Mouse (Mus musculus) forebrain, embryonic 11.5 days (tissue): Measurements from ENCODE around the gene Spns1. TPM values are rescaled to one million over a fixed set of nuclear protein-coding genes. Genes with fewer than 3 reads are reported as not detected.
A peak's percentile ranks its signal among the peaks of the same experiment; 100 is the strongest.

Source experiments
- ATAC-seq: fragments of 200-750 bp; cut with Nextera tagmentation; replicated peaks from 2 replicates; pipeline ENCODE4 v1.8.0; 2017; ENCODE audit warnings: moderate TSS enrichment; ENCODE audit not compliant: low FRiP score
- DNase-seq: peaks from one replicate; pipeline ENCODE4 v3.0.0-alpha.2; 2017; ENCODE audit warnings: low spot score
- H3K27ac ChIP-seq: fragments of 300-500 bp; sonication (generic); 2 replicates; pipeline ENCODE4 v1.5.1; 2014; ENCODE audit warnings: low read depth, low read length
- H3K27me3 ChIP-seq: fragments of 300-500 bp; sonication (generic); 2 replicates; pipeline ENCODE4 v1.6.1; 2014; ENCODE audit warnings: mild to moderate bottlenecking, low read length, mixed read lengths; ENCODE audit not compliant: control insufficient read depth, insufficient read depth
- H3K36me3 ChIP-seq: fragments of 300-500 bp; sonication (generic); 2 replicates; pipeline ENCODE4 v1.6.1; 2014; ENCODE audit warnings: mild to moderate bottlenecking, low read length, moderate library complexity, mixed read lengths; ENCODE audit not compliant: control insufficient read depth, insufficient read depth
- H3K4me1 ChIP-seq: fragments of 300-500 bp; sonication (generic); replicated peaks from 2 replicates; pipeline ENCODE4 v1.6.1; 2014; ENCODE audit warnings: low read length, mixed read lengths; ENCODE audit not compliant: control insufficient read depth, insufficient read depth
- H3K4me2 ChIP-seq: fragments of 300-500 bp; sonication (generic); 2 replicates; pipeline ENCODE4 v1.6.1; 2014; ENCODE audit warnings: low read depth, mild to moderate bottlenecking, low read length, moderate library complexity, mixed read lengths; ENCODE audit not compliant: severe bottlenecking
- H3K4me3 ChIP-seq: fragments of 300-500 bp; sonication (generic); 2 replicates; pipeline ENCODE4 v1.5.1; 2014; ENCODE audit warnings: low read depth, low read length
- H3K9ac ChIP-seq: fragments of 300-500 bp; sonication (generic); 2 replicates; pipeline ENCODE4 v1.6.1; 2014; ENCODE audit warnings: low read length
- H3K9me3 ChIP-seq: fragments of 300-500 bp; sonication (generic); 2 replicates; pipeline ENCODE4 v1.6.1; 2016; ENCODE audit warnings: low read length, mixed read lengths; ENCODE audit not compliant: control insufficient read depth
- WGBS: fragments of 180-500 bp; shearing (Covaris S2); extraction: QIAGEN DNeasy Blood & Tissue Kit; methylation state at CpG from one replicate; pipeline ENCODE4 v1.1.7; 2014; 5-methylcytosine and 5-hydroxymethylcytosine counted together
- microRNA-seq: library from miRNA; unstranded; fragments of <30 nt; microRNA quantifications from one replicate; pipeline ENCODE4, GENCODE M21; 2016; ENCODE audit not compliant: insufficient number of aligned reads
- polyA plus RNA-seq: library from polyadenylated mRNA; unstranded; fragments of >200 nt; fragmentation: Nextera tagmentation; extraction: Ambion mirVana; gene quantifications from 2 replicates; pipeline ENCODE4 v1.2.1, GENCODE M21; 2014

The Spns1 gene
- polyA plus RNA-seq, 1 experiment from 2014 or later, result 53.9 TPM

GRCm38 (mm10) chr7:126324791-126325190 lies 52.5 kb downstream of the Spns1 start:
- ATAC-seq (no peak), DNase-seq (no peak)
- H3K4me3 ChIP-seq, result no peak overlapping the region
- no peaks in the 10 kb centered on the region for H3K4me1 ChIP-seq
- WGBS, result 56% methylated on average over 3 of the region's 3 CpGs
- H3K4me2 ChIP-seq, result no peak overlapping the region
- H3K27me3 ChIP-seq, result no peaks in the 10 kb centered on the region
- no peaks in the 10 kb centered on the region for H3K36me3 ChIP-seq
- no peak overlapping the region for H3K27ac ChIP-seq
- H3K9me3 ChIP-seq, result no peaks in the 10 kb centered on the region
- no peak overlapping the region for H3K9ac ChIP-seq

GRCm38 (mm10) chr7:126323729-126324128 lies 53.5 kb downstream of the Spns1 start:
- Histone ChIP-seq H3K4me3 (no peak overlapping the region), H3K27me3 (no peaks in the 10 kb centered on the region), H3K36me3 (no peaks in the 10 kb centered on the region), H3K4me1 (no peaks in the 10 kb centered on the region), H3K27ac (no peak overlapping the region), H3K4me2 (no peak overlapping the region), H3K9ac (no peak overlapping the region), H3K9me3 (no peaks in the 10 kb centered on the region)
- ATAC-seq, result no peak
- WGBS, result 10% methylated on average over 11 of the region's 11 CpGs
- peak; percentile 87 for DNase-seq

Small RNA genes lying within 50 kb of the gene (microRNA-seq; reads per million reads assigned to microRNA genes)
- not detected for gene Mir7058

Other genes starting within 250 kb of the Spns1 start
- 76.4 and 91.6 TPM in 2 replicates for gene Xpo6, start 176.9 kb downstream of the Spns1 start, polyA plus RNA-seq
- gene Sbk1, start 104.8 kb downstream of the Spns1 start, polyA plus RNA-seq, result 194 and 214 TPM in 2 replicates
- gene Lat, start 7.9 kb downstream of the Spns1 start, polyA plus RNA-seq, result 2.2 and 2.5 TPM in 2 replicates
- gene Nfatc2ip, start 19.3 kb upstream of the Spns1 start, polyA plus RNA-seq, result 3.6 and 4.5 TPM in 2 replicates
- gene Cd19, start 37.4 kb upstream of the Spns1 start, polyA plus RNA-seq, result not detected in 2 replicates
- gene Rabep2, start 51.3 kb upstream of the Spns1 start, polyA plus RNA-seq, result 23.4 and 24.8 TPM in 2 replicates
- not detected in 2 replicates for gene Atp2a1, start 85.7 kb upstream of the Spns1 start, polyA plus RNA-seq
- 53.5 and 55.6 TPM in 2 replicates for gene Sh2b1, start 98.0 kb upstream of the Spns1 start, polyA plus RNA-seq
- 138 and 160 TPM in 2 replicates for gene Tufm, start 109.9 kb upstream of the Spns1 start, polyA plus RNA-seq
- 81.4 and 81.8 TPM in 2 replicates for gene Atxn2l, start 126.0 kb upstream of the Spns1 start, polyA plus RNA-seq
- 175 and 184 TPM in 2 replicates for gene Eif3c, start 189.0 kb upstream of the Spns1 start, polyA plus RNA-seq
- 0.69 and 0.77 TPM in 2 replicates for gene Apobr, start 207.5 kb upstream of the Spns1 start, polyA plus RNA-seq
- 22.8 and 23.0 TPM in 2 replicates for gene Cln3, start 208.4 kb upstream of the Spns1 start, polyA plus RNA-seq
- not detected in 2 replicates for gene Il27, start 217.5 kb upstream of the Spns1 start, polyA plus RNA-seq